Mouse (Mus musculus) hindbrain, embryonic 16.5 days (tissue): ENCODE results near the gene Gm49416. TPM values are rescaled to one million over a fixed set of nuclear protein-coding genes. Genes with fewer than 3 reads are reported as not detected.
A peak's percentile ranks its signal among the peaks of the same experiment; 100 is the strongest.

Source experiments
- ATAC-seq: fragments of 200-750 bp; cut with Nextera tagmentation; 2 replicates; pipeline ENCODE4 v1.8.0; 2017; ENCODE audit warnings: moderate TSS enrichment, moderate library complexity
- H3K27ac ChIP-seq: fragments of 300-500 bp; sonication (generic); 2 replicates; pipeline ENCODE4 v1.5.1; 2014; ENCODE audit warnings: low read depth, mild to moderate bottlenecking, control low read depth, low read length, moderate library complexity
- H3K27me3 ChIP-seq: fragments of 300-500 bp; sonication (generic); replicated peaks from 2 replicates; pipeline ENCODE4 v1.6.1; 2014; ENCODE audit warnings: low read length; ENCODE audit not compliant: control insufficient read depth, insufficient read depth
- H3K36me3 ChIP-seq: fragments of 300-500 bp; sonication (generic); 2 replicates; pipeline ENCODE4 v1.6.1; 2014; ENCODE audit warnings: mild to moderate bottlenecking, low read length, moderate library complexity, mixed read lengths; ENCODE audit not compliant: control insufficient read depth, insufficient read depth
- H3K4me1 ChIP-seq: fragments of 300-500 bp; sonication (generic); 2 replicates; pipeline ENCODE4 v1.6.1; 2014; ENCODE audit warnings: low read depth, low read length; ENCODE audit not compliant: control insufficient read depth, insufficient read depth
- H3K4me2 ChIP-seq: fragments of 300-500 bp; sonication (generic); 2 replicates; pipeline ENCODE4 v1.6.1; 2014; ENCODE audit warnings: mild to moderate bottlenecking, low read length, control low read depth, moderate library complexity
- H3K4me3 ChIP-seq: fragments of 300-500 bp; sonication (generic); 2 replicates; pipeline ENCODE4 v1.5.1; 2014; ENCODE audit warnings: mild to moderate bottlenecking, low read length, control low read depth, moderate library complexity
- H3K9ac ChIP-seq: fragments of 300-500 bp; sonication (generic); 2 replicates; pipeline ENCODE4 v1.6.1; 2014; ENCODE audit warnings: low read depth, mild to moderate bottlenecking, control low read depth, low read length, moderate library complexity
- H3K9me3 ChIP-seq: fragments of 300-500 bp; sonication (generic); 2 replicates; pipeline ENCODE4 v1.6.1; 2014; ENCODE audit warnings: mild to moderate bottlenecking, low read length, moderate library complexity; ENCODE audit not compliant: control insufficient read depth
- WGBS: fragments of 180-500 bp; shearing (Covaris S2); extraction: QIAGEN DNeasy Blood & Tissue Kit; methylation state at CpG from one replicate; pipeline ENCODE4 v1.1.7; 2014; 5-methylcytosine and 5-hydroxymethylcytosine counted together
- polyA plus RNA-seq: library from polyadenylated mRNA; unstranded; fragments of >200 nt; fragmentation: Nextera tagmentation; extraction: Ambion mirVana; gene quantifications from 2 replicates; pipeline ENCODE4 v1.2.1, GENCODE M21; 2015

Gm49416 gene
- polyA plus RNA-seq, result not detected in 2 replicates

DNA sequence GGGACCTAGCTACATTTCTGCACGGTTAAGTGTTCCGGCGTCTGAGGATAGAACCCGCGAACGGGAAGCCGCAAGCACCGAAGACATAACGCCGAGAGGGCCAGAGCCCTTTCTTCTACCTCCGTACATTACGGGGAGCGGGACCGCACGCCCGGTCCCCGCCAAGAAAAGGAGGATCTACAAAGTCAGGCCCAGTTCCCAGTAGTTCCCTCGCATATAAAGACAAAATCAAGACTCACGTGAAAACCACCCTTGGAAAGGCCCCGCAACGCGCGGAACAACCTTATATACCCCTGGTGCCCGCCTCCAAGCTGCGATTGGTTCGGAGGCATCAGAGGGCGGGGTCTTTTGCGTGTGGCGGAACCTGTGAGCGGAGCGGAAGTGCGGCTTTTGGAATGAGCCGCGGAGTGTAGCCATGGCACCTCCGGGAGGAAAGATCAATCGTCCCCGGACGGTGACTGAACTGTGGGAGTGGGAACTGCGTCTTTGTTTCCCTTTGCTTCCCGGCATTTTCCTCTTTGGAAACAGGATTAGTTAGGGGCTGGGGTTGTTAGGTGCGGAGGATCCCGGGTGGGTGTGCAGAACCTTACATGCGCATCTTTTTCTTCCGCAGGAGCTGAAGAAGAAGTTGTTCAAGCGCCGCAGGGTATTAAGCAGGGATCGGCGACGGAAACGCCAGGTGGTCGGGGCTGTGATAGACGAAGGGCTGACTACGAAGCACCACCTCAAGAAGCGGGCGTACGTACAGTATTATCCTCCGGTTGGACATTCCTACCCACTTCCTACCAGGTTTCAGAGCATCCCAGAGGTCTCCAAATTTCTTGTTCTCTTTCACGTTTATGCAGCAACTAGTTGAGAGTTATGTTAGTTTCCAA lies at the start of gene Gm49416, which contains the start of gene 1810009A15Rik:
Gm49416 (plus strand) TSS at position 416 of the 875 bp plus-strand sequence.
1810009A15Rik (plus strand) TSS at position 343 of the 875 bp plus-strand sequence.
- peaks cover 20% of the 10 kb centered on the region for H3K4me1 ChIP-seq
- under 1% methylated on average over 58 of the region's 58 CpGs for WGBS
- H3K4me2 ChIP-seq, result peak within 1 kb of the TSS; percentile 71
- peak; percentile 96 for ATAC-seq
- no peaks in the 10 kb centered on the region for H3K27me3 ChIP-seq
- H3K9ac ChIP-seq, result peak within 1 kb of the TSS; percentile 76
- H3K27ac ChIP-seq, result peak within 1 kb of the TSS; percentile 82
- H3K9me3 ChIP-seq, result no peaks in the 10 kb centered on the region
- H3K36me3 ChIP-seq, result peaks cover 3% of the 10 kb centered on the region; the same call in 1 of the 2 replicates
- H3K4me3 ChIP-seq, result peak within 1 kb of the TSS; percentile 65

- H3K4me2 ChIP-seq, result peak within 1 kb of the TSS; percentile 89
- H3K4me3 ChIP-seq, result peak within 1 kb of the TSS; percentile 55
- no peaks in the 10 kb centered on the region for H3K9me3 ChIP-seq
- ATAC-seq, result peak; percentile 91
- 23% methylated on average over 11 of the region's 11 CpGs for WGBS
- no peaks in the 10 kb centered on the region for H3K27me3 ChIP-seq
- peaks cover 12% of the 10 kb centered on the region for H3K4me1 ChIP-seq
- peak within 1 kb of the TSS; percentile 75 for H3K9ac ChIP-seq
- H3K36me3 ChIP-seq, result peaks cover 11% of the 10 kb centered on the region
- H3K27ac ChIP-seq, result peak within 1 kb of the TSS; percentile 97
These were observed 49.4 kb upstream of the Gm49416 start, which contains the start of gene Gng3 for GRCm38 (mm10) chr19:8839103-8839907. TSS of gene Gng3 (minus strand) at chr19:8839194.

GRCm38 (mm10) chr19:8839908-8840791 lies 48.6 kb upstream of the Gm49416 start:
- Histone ChIP-seq H3K9me3 (no peaks in the 10 kb centered on the region), H3K27ac (peak overlapping the region; percentile 97), H3K4me3 (peak overlapping the region; percentile 55), H3K27me3 (no peaks in the 10 kb centered on the region), H3K36me3 (peaks cover 7% of the 10 kb centered on the region), H3K4me2 (peak overlapping the region; percentile 89), H3K9ac (peak overlapping the region; percentile 75), H3K4me1 (peaks cover 12% of the 10 kb centered on the region)
- 12% methylated on average over 29 of the region's 29 CpGs for WGBS
- peak; percentile 25 for ATAC-seq

DNA sequence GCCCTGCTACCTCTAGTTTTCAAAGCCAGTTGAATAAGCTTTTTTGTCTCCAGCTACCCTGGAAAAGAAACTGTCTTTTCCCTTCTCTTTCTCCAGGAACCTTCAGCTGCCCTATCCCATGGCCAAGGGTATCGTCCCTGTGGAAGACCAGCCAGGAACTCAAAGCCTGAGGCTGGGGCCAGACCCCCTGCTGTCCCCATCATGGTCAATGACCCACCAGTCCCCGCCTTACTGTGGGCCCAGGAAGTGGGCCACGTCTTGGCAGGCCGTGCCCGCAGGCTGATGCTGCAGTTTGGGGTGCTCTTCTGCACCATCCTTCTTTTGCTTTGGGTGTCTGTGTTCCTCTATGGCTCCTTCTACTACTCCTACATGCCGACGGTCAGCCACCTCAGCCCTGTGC lies 47.7 kb upstream of the Gm49416 start:
- H3K9ac ChIP-seq, result peak overlapping the region; percentile 75
- WGBS, result 94% methylated on average over 7 of the region's 7 CpGs
- H3K4me2 ChIP-seq, result peak overlapping the region; percentile 89
- H3K36me3 ChIP-seq, result peaks cover 10% of the 10 kb centered on the region
- ATAC-seq, result no peak
- H3K9me3 ChIP-seq, result no peaks in the 10 kb centered on the region
- H3K27me3 ChIP-seq, result no peaks in the 10 kb centered on the region
- peak overlapping the region; percentile 55 for H3K4me3 ChIP-seq
- H3K27ac ChIP-seq, result no peak overlapping the region; the same call in 1 of the 2 replicates
- H3K4me1 ChIP-seq, result peaks cover 12% of the 10 kb centered on the region

- peaks cover 21% of the 10 kb centered on the region for H3K36me3 ChIP-seq
- H3K9me3 ChIP-seq, result no peaks in the 10 kb centered on the region
- ATAC-seq, result no peak
- WGBS, result 92% methylated on average over 6 of the region's 6 CpGs
- no peak overlapping the region for H3K4me2 ChIP-seq
- peaks cover 12% of the 10 kb centered on the region for H3K4me1 ChIP-seq
- H3K4me3 ChIP-seq, result no peak overlapping the region
- no peak overlapping the region for H3K9ac ChIP-seq
- no peaks in the 10 kb centered on the region for H3K27me3 ChIP-seq
- H3K27ac ChIP-seq, result no peak overlapping the region
These were observed 45.8 kb upstream of the Gm49416 start for GRCm38 (mm10) chr19:8842961-8843360.

GRCm38 (mm10) chr19:8844371-8845129 lies 44.2 kb upstream of the Gm49416 start:
- no peak overlapping the region for H3K27ac ChIP-seq
- H3K4me2 ChIP-seq, result no peak overlapping the region
- no peak overlapping the region for H3K4me3 ChIP-seq
- 62% methylated on average over 5 of the region's 5 CpGs for WGBS
- no peak overlapping the region for H3K9ac ChIP-seq
- no peaks in the 10 kb centered on the region for H3K9me3 ChIP-seq
- H3K4me1 ChIP-seq, result peaks cover 12% of the 10 kb centered on the region
- no peaks in the 10 kb centered on the region for H3K27me3 ChIP-seq
- H3K36me3 ChIP-seq, result peaks cover 23% of the 10 kb centered on the region
- no peak for ATAC-seq

DNA sequence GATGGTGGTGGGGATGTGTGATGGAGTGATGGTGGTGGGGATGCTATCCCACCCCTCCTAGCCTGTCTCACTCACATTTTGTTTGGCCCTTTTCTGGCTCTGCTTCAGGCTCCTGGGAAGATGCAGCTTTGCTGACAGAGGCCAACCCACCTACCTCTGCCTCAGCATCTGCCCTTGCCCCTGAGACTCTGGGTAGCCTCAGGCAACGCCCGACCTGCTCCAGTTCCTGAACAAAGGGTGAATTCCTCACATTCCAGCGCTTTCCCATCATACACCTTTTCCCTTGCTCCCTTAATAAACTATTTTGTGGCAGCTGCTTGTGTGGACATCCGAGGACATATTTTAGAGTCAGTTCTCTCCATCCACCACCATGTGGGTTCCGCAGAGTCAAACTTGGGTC lies 40.4 kb upstream of the Gm49416 start:
- no peak overlapping the region for H3K9ac ChIP-seq
- 76% methylated on average over 5 of the region's 5 CpGs for WGBS
- no peak overlapping the region for H3K4me2 ChIP-seq

GRCm38 (mm10) chr19:8850402-8850901 lies 38.3 kb upstream of the Gm49416 start, which contains the start of gene Lrrn4cl:
TSS of gene Lrrn4cl (plus strand) at chr19:8850768.
- Histone ChIP-seq H3K27ac (no peak within 1 kb of the TSS), H3K9me3 (no peaks in the 10 kb centered on the region), H3K4me2 (no peak within 1 kb of the TSS), H3K9ac (peak within 1 kb of the TSS; percentile 27; the same call in 1 of the 2 replicates), H3K4me1 (no peaks in the 10 kb centered on the region), H3K4me3 (no peak within 1 kb of the TSS), H3K36me3 (peaks cover 16% of the 10 kb centered on the region), H3K27me3 (no peaks in the 10 kb centered on the region)
- peak; percentile 56; the same call in 1 of the 2 replicates for ATAC-seq
- 37% methylated on average over 7 of the region's 7 CpGs for WGBS

More for the DNA sequence above, 40.4 kb upstream of the Gm49416 start:
- no peak for ATAC-seq
- Histone ChIP-seq H3K4me1 (no peaks in the 10 kb centered on the region; the same call in 1 of the 2 replicates), H3K9me3 (no peaks in the 10 kb centered on the region), H3K36me3 (peaks cover 16% of the 10 kb centered on the region), H3K27me3 (no peaks in the 10 kb centered on the region), H3K4me3 (no peak overlapping the region), H3K27ac (no peak overlapping the region)
